Mouse (Mus musculus) testis, adult 2 months (tissue): ENCODE measurements at regions not wholly inside any gene's neighbourhood (a gene's known extent, or its start where the extent isn't known, plus 50 kb on each side); places are given as distances from the start of the nearest gene placed in this dataset.

Experiments
- CTCF ChIP-seq: fragments of 200-500 bp; IDR thresholded peaks from 2 replicates; pipeline ENCODE4 v1.5.1; 2012; ENCODE audit warnings: low read depth, mild to moderate bottlenecking, inconsistent platforms, low read length, moderate library complexity; ENCODE audit not compliant: control insufficient read depth, insufficient read depth, insufficient replicate concordance
- POLR2A ChIP-seq: fragments of 200-500 bp; IDR thresholded peaks from 2 replicates; pipeline ENCODE4 v1.6.1; 2012; ENCODE audit warnings: low read depth, mild to moderate bottlenecking, inconsistent platforms, low read length, moderate library complexity; ENCODE audit not compliant: control insufficient read depth

DNA sequence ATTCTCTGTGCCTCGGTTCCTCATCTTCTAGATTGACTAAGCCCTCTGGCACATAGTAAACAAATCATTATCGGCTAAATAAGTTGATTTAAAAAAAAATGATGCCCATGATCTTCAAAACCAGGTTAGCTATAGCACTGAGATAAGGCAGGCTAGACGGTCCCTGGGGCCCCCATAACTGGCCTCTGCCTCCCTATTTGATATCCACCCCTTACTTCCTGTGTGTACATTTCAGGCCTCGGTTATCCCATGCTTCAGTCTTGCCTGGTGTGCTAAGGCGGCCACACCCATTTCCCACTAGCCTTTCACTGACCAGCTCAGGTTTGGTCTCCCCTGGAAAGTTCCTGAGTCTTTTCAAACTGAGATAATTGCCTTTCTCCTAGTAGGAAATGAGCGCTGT, 132.8 kb upstream of the Chd6 start:
- TF ChIP-seq CTCF (no peak), POLR2A (no peak)
